Comparison of ENCODE assay signal across 21 mouse cellular contexts in genomic region chr17:57145115-57145514, GRCm38 (mm10). TPM values are rescaled to one million over a fixed set of nuclear protein-coding genes. Genes with fewer than 3 reads are reported as not detected.
"Had no signal": no experiment of that assay in that cellular context is flagged by ENCODE, and none has a peak within 500 bp of the region (broad histone marks: within the 10 kb centered on the region; RNA-seq: fewer than 3 reads in every experiment).

No protein-coding gene starts in this region.

- H3K36me3 ChIP-seq: neural tube, embryonic 13.5 days; neural tube, embryonic 15.5 days; stomach, embryonic 15.5 days had no signal

- H3K4me3 ChIP-seq: neural tube, embryonic 13.5 days; neural tube, embryonic 15.5 days; stomach, embryonic 15.5 days had no signal

- H3K27ac ChIP-seq: neural tube, embryonic 13.5 days; neural tube, embryonic 15.5 days; stomach, embryonic 15.5 days; stomach, postnatal 0 days had no signal

- DNase-seq: retina, postnatal 1 day; right cerebral cortex, adult 18-20 months; right cerebral cortex, postnatal 14 days; right cerebral cortex, postnatal 25 days; right cerebral cortex, postnatal 4 days; spleen, adult 18-20 months; thymus, adult 18-20 months; thymus, adult 2 months; thymus, postnatal 14 days; thymus, postnatal 25 days; thymus, postnatal 36 days; thymus, postnatal 4 days had no signal

- H3K9me3 ChIP-seq: neural tube, embryonic 13.5 days; neural tube, embryonic 15.5 days; stomach, embryonic 15.5 days had no signal

- H3K4me2 ChIP-seq: neural tube, embryonic 13.5 days; neural tube, embryonic 15.5 days; stomach, embryonic 15.5 days had no signal

- H3K9ac ChIP-seq: neural tube, embryonic 13.5 days; neural tube, embryonic 15.5 days; stomach, embryonic 15.5 days had no signal

RNA-seq across cellular contexts. Expression of gene Cd70, which starts 4.5 kb away (rescaled TPM):
- total RNA-seq: neutrophil, adult 5-6 weeks had no signal
- polyA plus RNA-seq: small intestine, adult 2 months; stomach, embryonic 14.5 days; testis, adult 2 months had no signal

RNA-seq across cellular contexts. Expression of gene Tnfsf14, which starts 48.9 kb away (rescaled TPM):
- polyA plus RNA-seq: neural tube, embryonic 13.5 days; neural tube, embryonic 14.5 days; neural tube, embryonic 15.5 days; stomach, embryonic 14.5 days; stomach, postnatal 0 days; testis, adult 2 months had no signal
